Mouse (Mus musculus): ENCODE measurements around the gene Npas4. TPM values are rescaled to one million over a fixed set of nuclear protein-coding genes. Genes with fewer than 3 reads are reported as not detected.

Npas4 gene
- polyA plus RNA-seq, 1 experiment from 2014 or later: not detected

- Histone ChIP-seq H3K27me3 (peaks cover 47% of the 10 kb centered on the region), H3K9ac (no peak overlapping the region), H3K27ac (replicated peaks) (no peak overlapping the region), H3K4me3 (replicated peaks) (no peak overlapping the region), H3K9me3 (replicated peaks) (no peaks in the 10 kb centered on the region), H3K4me1 (replicated peaks) (peaks cover 5% of the 10 kb centered on the region), H3K4me2 (no peak overlapping the region), H3K36me3 (replicated peaks) (no peaks in the 10 kb centered on the region)
- 67% methylated on average over 17 of the region's 17 CpGs for WGBS (ENCODE audit: insufficient replicate concordance)
- no peak for ATAC-seq (ENCODE audit: insufficient read depth)
These were observed 52.4 kb downstream of the Npas4 start for GRCm38 (mm10) chr19:4937444-4938310.

GRCm38 (mm10) chr19:4936896-4937295 is 53.2 kb downstream of the Npas4 start:
- Histone ChIP-seq H3K9me3 (replicated peaks) (no peaks in the 10 kb centered on the region), H3K4me2 (no peak overlapping the region), H3K27ac (replicated peaks) (no peak overlapping the region), H3K27me3 (peaks cover 39% of the 10 kb centered on the region), H3K36me3 (replicated peaks) (no peaks in the 10 kb centered on the region), H3K9ac (no peak overlapping the region), H3K4me3 (replicated peaks) (no peak overlapping the region), H3K4me1 (replicated peaks) (no peaks in the 10 kb centered on the region)
- ATAC-seq (ENCODE audit: insufficient read depth): no peak
- WGBS (ENCODE audit: insufficient replicate concordance): 53% methylated on average over 2 of the region's 2 CpGs

Other genes starting within 250 kb of the Npas4 start
- gene Rbm4b, start 233.8 kb downstream of the Npas4 start, polyA plus RNA-seq (2015; fragmentation: Nextera tagmentation; extraction: Ambion mirVana): 15.6 and 18.7 TPM in 2 replicates
- 25.2 and 29.0 TPM in 2 replicates for gene Rbm4, start 196.4 kb downstream of the Npas4 start, polyA plus RNA-seq (2015; fragmentation: Nextera tagmentation; extraction: Ambion mirVana)
- 11.6 and 12.7 TPM in 2 replicates for gene Gm21992, start 178.7 kb downstream of the Npas4 start, polyA plus RNA-seq (2015; fragmentation: Nextera tagmentation; extraction: Ambion mirVana)
- 37.5 and 41.4 TPM in 2 replicates for gene Rbm14, start 178.7 kb downstream of the Npas4 start, polyA plus RNA-seq (2015; fragmentation: Nextera tagmentation; extraction: Ambion mirVana)
- gene Ccs, start 151.0 kb downstream of the Npas4 start, polyA plus RNA-seq (2015; fragmentation: Nextera tagmentation; extraction: Ambion mirVana): 52.4 and 61.9 TPM in 2 replicates
- gene Ccdc87, start 150.9 kb downstream of the Npas4 start, polyA plus RNA-seq (2015; fragmentation: Nextera tagmentation; extraction: Ambion mirVana): not detected in 2 replicates
- 25.8 and 28.8 TPM in 2 replicates for gene Ctsf, start 135.2 kb downstream of the Npas4 start, polyA plus RNA-seq (2015; fragmentation: Nextera tagmentation; extraction: Ambion mirVana)
- 0.85 and 1.2 TPM in 2 replicates for gene Actn3, start 112.4 kb downstream of the Npas4 start, polyA plus RNA-seq (2015; fragmentation: Nextera tagmentation; extraction: Ambion mirVana)
- 9.7 and 10.9 TPM in 2 replicates for gene Zdhhc24, start 111.6 kb downstream of the Npas4 start, polyA plus RNA-seq (2015; fragmentation: Nextera tagmentation; extraction: Ambion mirVana)
- gene Bbs1, start 83.7 kb downstream of the Npas4 start, polyA plus RNA-seq (2015; fragmentation: Nextera tagmentation; extraction: Ambion mirVana): 1.0 TPM in 2 replicates
- gene Dpp3, start 62.0 kb downstream of the Npas4 start, polyA plus RNA-seq (2015; fragmentation: Nextera tagmentation; extraction: Ambion mirVana): 46.0 and 47.8 TPM in 2 replicates
- 0.17 TPM in 2 replicates for gene Peli3, start 47.2 kb downstream of the Npas4 start, polyA plus RNA-seq (2015; fragmentation: Nextera tagmentation; extraction: Ambion mirVana)
- gene Mrpl11, start 28.2 kb downstream of the Npas4 start, polyA plus RNA-seq (2015; fragmentation: Nextera tagmentation; extraction: Ambion mirVana): 38.1 and 42.8 TPM in 2 replicates
- 0.86 and 0.97 TPM in 2 replicates for gene Slc29a2, start 33.5 kb upstream of the Npas4 start, polyA plus RNA-seq (2015; fragmentation: Nextera tagmentation; extraction: Ambion mirVana)
- gene B4gat1, start 48.5 kb upstream of the Npas4 start, polyA plus RNA-seq (2015; fragmentation: Nextera tagmentation; extraction: Ambion mirVana): 8.9 TPM in 2 replicates
- 0.36 and 0.54 TPM in 2 replicates for gene AC124502.3, start 48.6 kb upstream of the Npas4 start, polyA plus RNA-seq (2015; fragmentation: Nextera tagmentation; extraction: Ambion mirVana)
- 24.0 and 25.5 TPM in 2 replicates for gene Brms1, start 51.0 kb upstream of the Npas4 start, polyA plus RNA-seq (2015; fragmentation: Nextera tagmentation; extraction: Ambion mirVana)
- gene Rin1, start 60.2 kb upstream of the Npas4 start, polyA plus RNA-seq (2015; fragmentation: Nextera tagmentation; extraction: Ambion mirVana): 0.17 and 0.38 TPM in 2 replicates
- 3.2 and 3.7 TPM in 2 replicates for gene Cd248, start 77.8 kb upstream of the Npas4 start, polyA plus RNA-seq (2015; fragmentation: Nextera tagmentation; extraction: Ambion mirVana)
- 0.41 and 0.45 TPM in 2 replicates for gene Tmem151a, start 95.2 kb upstream of the Npas4 start, polyA plus RNA-seq (2015; fragmentation: Nextera tagmentation; extraction: Ambion mirVana)
- 49.4 and 55.3 TPM in 2 replicates for gene Yif1a, start 98.2 kb upstream of the Npas4 start, polyA plus RNA-seq (2015; fragmentation: Nextera tagmentation; extraction: Ambion mirVana)
- 0.68 and 0.83 TPM in 2 replicates for gene Cnih2, start 108.2 kb upstream of the Npas4 start, polyA plus RNA-seq (2015; fragmentation: Nextera tagmentation; extraction: Ambion mirVana)
- 85.4 and 89.7 TPM in 2 replicates for gene Rab1b, start 116.8 kb upstream of the Npas4 start, polyA plus RNA-seq (2015; fragmentation: Nextera tagmentation; extraction: Ambion mirVana)
- gene Klc2, start 128.2 kb upstream of the Npas4 start, polyA plus RNA-seq (2015; fragmentation: Nextera tagmentation; extraction: Ambion mirVana): 1.7 and 2.7 TPM in 2 replicates